Mouse (Mus musculus): ENCODE results near the gene Add1.
A peak's percentile ranks its signal among the peaks of the same experiment; 100 is the strongest.

The Add1 gene

DNA sequence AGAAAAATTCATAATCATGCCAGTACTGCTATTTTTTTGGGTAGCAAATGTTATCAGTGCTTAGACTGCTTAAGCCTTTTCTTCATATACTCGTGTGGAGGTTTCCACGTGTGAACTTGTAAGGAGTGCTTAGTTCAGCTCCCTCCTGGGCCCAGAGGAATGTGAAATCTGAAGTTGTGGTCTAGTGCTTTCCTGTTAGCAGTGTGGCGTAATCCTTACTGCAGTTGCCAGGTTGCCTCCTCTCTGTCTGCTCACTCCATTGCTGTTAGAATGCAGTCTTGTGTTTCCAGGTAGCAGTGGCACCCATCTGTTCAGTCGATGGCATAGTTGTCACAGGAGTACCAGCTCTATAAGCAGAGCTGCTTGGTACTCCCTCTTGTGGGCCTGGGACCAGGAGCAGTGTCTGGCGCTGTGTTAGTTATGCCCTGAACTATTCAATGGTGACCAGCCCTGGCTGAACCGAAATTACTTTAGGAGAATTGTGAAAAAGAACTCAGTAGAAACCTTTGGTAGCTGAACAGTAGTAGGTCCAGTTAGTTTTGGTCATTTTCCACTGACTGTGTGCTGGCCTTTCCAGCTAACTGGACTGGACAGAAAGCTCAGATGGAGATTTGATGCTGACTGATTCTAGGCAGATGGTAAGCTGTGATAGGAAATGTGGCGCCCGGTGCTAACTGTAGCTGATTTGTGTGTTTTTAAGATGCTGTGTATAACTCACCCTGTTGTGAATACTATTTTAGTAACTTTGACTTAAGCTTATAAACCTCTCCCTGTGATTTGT, 33.8 kb downstream of the Add1 start:
- no peak for DNase-seq (ENCODE audit: low spot score in 2 of 2)

DNA sequence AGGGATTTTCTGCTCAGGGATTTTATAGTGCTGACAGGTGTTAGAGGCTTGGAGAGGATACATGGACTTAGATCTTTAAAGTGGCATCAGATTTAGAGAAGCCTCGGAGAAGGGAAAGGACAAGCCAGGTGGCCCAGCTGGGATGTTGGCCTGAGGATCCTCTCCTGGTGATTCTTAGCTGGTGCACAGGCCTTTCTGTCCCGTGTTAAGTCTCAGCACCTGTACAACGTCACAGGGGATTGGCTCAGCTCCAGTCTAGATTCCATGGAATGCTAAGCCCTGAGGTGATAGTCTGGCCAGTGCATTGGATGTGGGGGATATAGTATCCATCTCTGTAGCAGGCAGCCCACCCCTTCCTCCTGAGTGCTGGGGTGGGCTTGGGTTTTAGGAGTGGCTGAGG, 34.8 kb downstream of the Add1 start:
- DNase-seq (ENCODE audit: low spot score in 2 of 2), result no peak

DNA sequence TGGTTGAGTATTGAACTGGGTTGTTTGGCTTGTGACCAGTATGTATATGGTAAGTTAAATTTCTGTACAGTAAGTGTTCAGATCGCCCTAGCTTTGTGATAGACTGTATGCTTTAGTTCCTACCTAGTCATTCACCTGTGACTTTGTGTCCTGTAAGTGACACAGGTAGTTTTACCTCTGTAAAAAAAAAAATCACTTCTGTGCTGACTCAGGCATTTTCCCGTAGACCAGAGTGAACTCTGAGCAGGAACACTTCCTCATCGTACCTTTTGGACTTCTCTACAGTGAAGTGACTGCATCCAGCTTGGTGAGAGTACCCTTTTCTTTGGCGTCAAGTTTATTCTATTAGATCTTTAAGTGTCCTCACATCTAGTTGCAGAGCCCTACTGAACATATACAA, 36.5 kb downstream of the Add1 start:
- no peak for DNase-seq (ENCODE audit: low spot score in 2 of 2)

DNA sequence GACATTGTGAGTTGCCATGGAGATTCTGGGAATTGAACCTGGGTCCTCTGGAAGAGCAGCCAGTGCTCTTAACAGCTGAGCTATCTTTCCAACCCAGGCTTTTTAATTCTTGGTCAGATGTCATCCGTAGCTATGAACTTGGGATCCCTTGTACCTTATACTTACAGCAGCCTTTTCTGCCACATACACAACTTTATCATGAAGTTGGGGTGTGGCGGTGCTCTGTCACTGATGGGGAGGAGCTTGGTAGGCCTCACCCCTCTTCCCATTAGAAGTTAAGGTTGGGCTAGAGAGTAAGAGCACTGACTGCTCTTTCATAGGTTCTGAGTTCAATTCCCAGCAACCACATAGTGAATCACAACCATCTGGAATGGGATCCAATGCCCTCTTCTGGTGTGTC, 59.5 kb downstream of the Add1 start:
- DNase-seq (ENCODE audit: low spot score in 2 of 2), result peak in 1 of 2 experiments; percentile 43

DNA sequence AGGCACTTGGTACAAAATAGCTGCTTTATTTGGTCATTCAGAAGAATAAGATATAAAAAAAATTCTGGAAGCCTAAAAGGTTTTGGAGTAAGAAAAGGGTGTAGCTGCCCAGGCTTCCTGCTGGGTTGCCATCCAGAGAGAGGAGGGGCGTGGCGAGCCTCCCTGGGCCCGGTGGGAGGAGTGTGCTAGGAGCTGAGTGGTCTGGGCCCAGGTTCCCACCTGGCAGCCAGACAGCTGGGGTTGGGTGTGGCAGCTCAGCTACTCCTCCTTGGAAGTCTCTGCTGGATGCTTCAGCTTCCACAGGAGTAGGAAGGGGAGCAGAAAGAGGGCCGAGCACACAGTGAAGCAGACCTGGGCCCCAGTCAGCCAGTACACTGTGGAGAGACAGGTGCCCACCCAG, 60.2 kb downstream of the Add1 start:
- DNase-seq (ENCODE audit: low spot score in 2 of 2), result peak in 1 of 2 experiments; percentile 35

DNA sequence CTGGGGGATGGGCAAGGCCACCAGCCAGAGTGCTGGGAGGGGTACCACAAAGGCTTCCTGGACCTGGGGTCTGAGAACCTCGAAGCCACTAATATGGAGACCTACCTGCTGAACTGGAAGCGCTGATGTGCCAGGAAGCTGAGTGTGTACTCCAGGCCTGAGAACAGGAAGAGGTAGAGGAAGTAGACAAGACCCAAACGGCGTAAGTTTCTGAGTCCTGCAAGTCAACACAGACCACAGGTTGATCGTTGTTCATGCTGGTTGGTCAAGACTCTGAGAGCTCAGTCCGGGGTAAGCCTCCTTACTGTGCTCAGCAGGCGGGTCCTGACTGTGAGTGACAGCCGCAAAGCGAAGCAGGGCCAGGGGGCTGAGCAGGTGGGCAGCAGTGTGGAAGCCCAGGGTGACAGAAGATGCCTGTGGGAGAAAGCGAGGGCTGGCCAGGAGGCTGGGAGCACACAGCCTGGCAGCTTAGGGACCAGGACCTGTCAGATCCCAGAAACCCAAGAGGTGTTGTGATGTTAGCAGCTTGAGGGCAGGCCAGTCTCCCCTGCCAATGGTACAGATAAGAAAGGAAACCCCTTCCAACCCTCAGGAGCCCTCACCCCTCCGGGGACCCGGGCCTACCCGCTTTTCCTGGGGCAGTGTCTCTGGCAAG, 61.4 kb downstream of the Add1 start:
- peak; percentile 38 to 43 for DNase-seq (ENCODE audit: low spot score in 2 of 2)

DNA sequence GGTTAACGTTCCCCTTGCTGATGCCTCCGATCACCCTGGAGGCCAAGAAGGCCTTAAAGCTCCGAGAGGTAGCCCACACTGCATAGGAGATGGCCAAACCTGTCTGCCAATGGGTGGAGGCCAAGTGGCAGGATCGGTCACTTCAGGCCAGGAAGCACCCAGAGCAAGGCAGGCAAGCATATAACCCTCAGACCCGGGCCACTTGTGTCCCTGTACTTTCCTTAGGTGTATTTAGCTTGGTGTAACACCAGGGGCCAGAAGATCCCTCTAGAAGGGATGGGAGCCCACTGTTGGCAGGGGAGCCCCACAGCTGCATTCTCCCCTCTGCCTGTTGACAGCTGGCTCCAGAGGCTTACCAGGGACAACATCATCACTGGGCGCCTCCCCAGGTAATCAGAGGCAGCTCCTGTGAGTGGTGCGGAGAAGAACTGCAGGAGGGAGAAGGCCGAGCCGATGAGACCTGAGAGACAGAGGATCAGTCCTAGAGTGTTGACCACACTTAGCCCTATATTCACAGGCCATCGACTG, 62.3 kb downstream of the Add1 start:
- peak in 1 of 2 experiments; percentile 31 for DNase-seq (ENCODE audit: low spot score in 2 of 2)

DNA sequence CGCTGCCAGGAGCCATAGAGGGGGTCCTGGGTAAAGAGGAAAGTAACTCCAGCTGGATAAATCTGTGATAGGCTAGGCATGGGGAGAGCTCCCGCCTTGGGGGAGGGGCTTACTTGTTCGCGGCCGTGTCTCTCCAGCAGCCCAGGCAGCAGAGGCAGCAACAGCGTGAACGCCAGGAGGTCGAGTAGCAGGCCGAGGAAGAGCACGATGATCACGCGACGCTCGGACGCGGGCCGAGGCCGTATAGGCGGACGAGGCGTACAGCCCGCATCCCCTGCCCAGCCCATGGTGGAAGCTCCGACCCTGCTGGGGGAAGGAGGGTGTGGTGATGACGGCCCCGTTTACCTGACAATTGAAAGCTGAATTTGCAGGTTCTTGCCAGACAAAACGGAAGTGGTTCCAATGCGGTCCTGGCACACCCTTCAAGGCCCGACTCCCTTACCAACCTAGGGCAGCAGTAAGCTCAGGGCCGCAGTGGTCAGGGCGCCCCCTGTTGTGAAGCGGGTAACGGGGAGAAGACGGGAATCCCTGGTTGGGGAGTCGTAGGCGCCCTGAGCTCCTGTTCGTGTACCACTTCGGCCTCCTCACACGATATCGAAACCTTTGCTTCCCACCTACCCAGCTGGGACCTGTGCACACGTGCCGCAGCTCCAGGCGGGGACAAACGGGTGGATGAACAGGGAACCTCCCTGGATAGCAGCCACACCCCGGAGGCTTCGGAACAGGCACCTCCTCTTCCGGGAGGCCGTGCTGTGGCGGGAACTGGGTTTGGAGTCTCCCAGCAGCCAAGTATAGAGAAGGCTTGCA, 63.2 kb downstream of the Add1 start, which contains the start of gene Mfsd10:
Gene Mfsd10 (minus strand): TSS at position 732 of the 807 bp plus-strand sequence.
- peak; percentile 71 to 83 for DNase-seq (ENCODE audit: low spot score in 2 of 2)

DNA sequence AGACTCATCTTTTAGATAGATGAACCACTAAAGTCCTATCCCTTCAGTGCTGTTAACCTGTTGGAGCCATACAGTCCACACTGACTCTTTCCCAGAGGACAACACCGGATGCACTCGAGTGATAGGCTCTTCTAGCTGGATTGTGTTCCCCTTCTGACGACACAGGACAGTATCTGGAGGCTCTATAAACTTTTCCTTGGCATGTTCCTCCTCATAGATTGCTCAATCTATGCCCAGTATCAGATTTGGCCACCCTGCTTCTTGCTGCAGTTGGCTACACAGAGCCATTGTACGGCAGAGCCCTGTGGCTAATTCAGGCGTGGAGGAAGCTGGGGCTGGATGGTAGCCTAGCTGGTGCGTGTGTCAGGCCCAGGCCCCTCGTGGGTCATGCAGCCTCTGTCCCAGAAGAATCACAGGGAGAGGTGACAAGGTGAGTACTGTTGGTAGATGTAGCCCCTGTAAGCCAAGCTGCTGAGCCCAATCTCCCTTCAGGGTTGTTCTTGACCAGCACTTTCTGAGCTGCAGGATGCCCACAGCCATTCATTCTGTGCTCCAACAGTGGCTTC, 64.2 kb downstream of the Add1 start:
- DNase-seq (ENCODE audit: low spot score in 2 of 2), result no peak

DNA sequence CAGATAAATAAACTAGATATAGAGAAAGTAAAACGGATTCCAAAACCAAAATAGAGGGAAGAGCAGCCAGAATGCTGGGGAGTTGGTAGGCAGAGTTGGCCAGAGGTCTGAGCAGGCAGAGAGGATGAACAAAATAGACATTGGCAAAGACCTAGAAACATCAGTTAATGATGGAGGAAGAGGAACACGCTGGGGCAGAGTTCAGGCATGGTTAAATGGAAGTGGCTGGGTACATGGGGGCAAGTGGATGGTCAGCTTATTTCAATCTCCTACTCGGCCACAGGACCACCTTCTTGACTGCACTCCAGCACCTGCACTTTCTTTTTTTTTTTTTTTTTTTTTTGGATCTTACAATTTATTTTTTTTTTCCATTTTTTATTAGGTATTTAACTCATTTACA, 68.5 kb downstream of the Add1 start:
- no peak for DNase-seq (ENCODE audit: low spot score in 2 of 2)

DNA sequence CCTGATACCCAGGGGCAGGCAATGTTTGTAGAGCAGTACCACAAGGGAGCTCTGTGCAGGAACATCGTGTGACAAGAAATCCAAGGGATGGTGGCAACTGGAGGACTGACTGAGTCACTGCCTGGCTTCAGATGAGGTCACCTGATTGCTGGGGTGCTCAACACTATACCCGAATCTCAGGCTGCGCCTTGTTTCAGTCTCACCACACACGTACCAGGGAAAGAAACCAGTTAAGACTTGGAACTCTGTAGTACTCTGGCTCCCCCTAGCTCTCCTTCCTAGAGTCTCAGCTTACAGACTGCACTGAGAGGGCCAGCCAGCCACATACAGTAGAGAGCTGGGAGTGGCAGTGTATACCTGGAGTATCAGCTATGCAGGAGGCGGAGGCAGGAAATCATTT, 69.5 kb downstream of the Add1 start:
- DNase-seq (ENCODE audit: low spot score in 2 of 2), result peak in 1 of 2 experiments; percentile 53

DNA sequence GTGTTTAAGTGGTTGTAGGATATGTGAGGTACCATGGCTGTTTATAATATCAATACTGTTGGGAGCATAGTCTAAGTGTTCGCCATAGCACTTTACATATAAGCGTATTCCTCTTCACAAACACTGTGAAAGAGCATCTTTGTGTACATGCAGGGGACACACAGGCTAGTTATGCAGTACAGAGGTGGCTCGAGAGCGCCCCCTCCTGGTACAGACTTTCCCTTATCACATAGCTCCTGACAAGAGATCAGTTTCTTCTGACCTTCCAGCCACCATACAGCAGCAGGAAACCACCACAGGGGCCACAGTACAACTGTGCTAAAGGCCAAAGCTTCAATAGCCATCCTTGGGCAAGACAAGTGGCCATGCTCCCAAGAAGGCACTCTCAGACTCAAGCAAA, 74.1 kb downstream of the Add1 start:
- DNase-seq (ENCODE audit: low spot score in 2 of 2), result peak; percentile 70 to 86

DNA sequence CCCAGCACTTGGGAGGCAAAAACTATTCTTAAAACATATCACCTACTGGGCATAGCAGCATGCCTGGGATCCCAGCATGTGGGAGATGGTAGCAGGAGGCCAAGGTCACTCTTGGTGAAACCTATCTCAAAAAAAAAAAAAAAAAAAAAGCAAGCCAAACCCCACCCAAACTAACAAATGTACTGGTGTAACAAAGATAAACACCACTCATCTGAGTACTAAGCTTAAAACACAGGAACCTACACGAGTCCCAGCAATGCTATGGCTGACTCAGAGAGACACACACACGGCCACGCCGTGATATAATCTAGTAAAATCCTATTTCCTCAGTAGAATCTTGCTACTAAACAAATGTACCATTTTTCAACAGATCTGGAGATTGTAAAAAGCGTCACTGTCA, 79.5 kb downstream of the Add1 start:
- no peak for DNase-seq (ENCODE audit: low spot score in 2 of 2)

DNA sequence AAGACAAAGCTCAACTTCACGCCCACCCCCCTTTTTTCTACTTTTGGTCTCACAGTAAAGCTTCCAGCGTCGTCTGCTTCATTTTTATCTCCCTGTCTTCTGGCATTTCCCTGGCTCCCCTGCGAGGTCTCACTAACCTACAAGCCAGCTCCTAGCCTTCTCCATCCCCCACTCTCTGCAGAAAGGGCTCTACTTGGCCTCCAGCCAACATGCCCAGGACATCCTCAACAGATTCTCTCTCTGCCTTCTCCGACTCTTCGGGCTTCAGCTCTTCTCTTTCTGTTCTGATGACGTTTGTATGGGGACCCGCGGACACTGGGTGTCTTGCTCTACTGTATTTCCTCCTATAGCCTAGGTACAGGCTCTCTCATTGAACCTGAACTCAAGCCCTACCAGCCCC, 81.4 kb downstream of the Add1 start:
- DNase-seq (ENCODE audit: low spot score in 2 of 2), result no peak

DNA sequence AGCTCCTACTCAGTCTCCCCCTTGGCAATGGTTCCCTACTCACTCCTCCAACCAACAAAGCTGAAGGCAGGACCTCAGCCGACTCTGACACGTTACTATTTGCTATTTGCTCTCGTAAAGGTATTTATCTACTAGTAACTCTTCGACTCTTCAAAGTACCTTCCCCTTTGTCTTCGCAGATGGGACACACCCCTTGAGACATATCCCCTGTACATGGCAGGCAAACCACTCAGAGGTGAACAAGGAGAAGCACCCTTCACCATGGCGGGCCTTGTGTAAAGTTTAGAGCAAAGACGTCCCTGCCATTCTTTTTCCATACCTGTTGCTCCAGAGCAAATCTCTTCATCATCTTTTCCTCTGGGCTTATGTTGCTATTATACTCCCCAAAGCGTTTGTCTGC, 84.1 kb downstream of the Add1 start:
- no peak for DNase-seq (ENCODE audit: low spot score in 2 of 2)

DNA sequence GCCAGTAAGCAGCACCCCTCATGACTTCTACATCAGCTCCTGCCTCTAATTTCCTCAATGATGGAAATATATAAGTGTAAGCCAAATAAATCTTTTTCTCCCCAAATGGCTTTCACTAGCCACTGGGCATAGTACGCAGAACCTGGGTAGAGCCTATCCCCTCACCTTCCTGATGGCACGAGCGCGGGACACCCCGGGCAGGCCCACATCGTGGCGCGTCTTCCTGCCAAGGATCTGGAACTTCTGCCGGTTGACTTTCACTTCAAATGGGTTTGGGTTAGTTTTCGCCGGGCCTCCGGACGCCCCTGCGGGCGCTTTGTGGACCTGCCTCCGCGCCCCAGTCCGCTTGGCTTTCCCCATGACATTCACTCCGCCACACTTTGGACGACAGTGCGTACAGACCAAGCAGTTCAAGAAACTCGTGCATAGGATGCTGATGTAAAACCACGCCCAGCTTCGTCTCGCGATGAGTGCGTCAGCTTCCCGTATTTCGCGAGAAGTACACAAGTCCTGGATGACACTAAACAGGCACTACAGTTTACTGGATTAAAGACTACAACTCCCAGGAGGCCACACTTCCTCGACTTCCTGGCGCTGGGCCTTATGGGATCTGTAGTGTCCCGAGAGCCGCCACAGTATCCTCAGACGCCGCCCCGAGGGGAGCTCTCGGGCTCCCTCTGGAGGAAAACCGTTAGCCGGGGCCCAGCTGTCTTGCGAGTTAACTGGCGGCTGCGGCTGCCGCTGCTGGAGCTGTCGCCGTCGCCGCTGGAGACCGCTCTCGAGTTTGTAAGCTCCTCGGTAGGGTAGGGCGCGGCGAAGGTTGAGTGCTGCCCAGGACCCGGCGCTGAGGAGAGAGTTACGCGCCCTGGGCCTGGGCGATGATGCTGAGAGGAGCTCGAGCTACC, 86.5 kb downstream of the Add1 start, which contains the start of the genes Nop14 and Grk4:
Gene Nop14 (minus strand): TSS at position 463 of the 905 bp plus-strand sequence.
Gene Grk4 (plus strand): TSS at position 694 of the 905 bp plus-strand sequence.
- DNase-seq (ENCODE audit: low spot score in 2 of 2), result peak; percentile 98 to 99

DNA sequence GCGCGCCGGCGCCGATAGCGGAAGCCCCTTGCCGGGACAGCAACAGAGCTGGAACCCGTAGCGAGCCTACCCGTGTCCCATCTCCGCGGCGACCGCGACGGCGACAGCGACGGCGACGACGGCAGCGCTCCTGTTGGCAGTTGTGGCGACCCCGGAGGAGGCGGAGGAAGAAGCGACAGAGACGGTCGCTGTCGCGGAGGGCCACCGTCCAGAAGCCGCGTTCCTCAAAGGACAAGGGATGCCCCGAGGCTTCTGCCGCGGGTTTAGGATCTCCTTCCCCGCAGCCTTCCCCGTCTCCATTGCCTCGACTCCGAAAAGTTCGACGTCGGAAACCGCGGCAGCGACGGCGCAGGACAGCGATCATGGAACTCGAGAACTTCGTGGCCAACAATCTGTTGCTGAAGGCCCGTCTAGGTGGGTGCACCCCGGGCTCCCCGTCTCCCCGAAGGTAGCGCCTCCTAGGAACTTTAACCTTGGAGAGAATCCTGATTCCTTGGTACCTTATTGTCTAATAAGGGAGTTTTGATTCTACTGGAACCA, 87.2 kb downstream of the Add1 start:
- no peak for DNase-seq (ENCODE audit: low spot score in 2 of 2)

DNA sequence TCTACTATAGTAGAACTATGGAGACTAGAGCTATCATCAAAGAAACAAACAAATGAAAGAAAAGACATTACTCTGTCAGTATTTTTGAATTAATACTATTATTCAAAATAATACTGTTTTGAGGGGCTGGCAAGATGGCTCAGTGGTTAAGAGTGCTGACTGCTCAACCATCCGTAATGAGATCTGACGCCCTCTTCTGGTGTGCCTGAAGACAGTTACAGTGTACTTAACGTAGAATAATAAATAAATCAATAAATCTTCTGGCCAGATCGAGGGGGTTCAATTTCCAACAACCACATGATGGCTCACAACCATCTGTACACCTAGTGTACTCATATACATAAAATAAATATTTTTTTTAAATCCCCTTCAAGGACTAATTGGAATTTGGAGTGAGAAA, 88.4 kb downstream of the Add1 start:
- DNase-seq (ENCODE audit: low spot score in 2 of 2), result no peak

DNA sequence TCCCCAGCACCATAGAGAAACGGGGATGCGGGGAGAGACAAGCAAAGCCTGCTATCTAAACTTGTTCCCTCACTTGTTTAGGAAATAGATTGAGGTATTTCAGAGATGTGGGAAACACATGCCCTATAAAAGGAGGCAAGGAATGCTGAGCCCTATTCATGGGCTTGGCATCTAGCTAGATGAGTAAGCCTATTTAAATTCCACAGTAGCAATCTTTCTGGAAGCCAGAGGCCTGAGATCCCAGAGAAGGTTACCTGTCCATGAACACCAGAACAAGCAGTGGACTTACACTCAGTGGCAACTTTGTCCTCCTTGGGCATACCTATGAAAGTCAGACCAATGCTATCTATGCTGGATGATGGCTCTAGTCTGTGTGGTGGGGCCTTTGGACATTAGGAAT, 89.8 kb downstream of the Add1 start:
- DNase-seq (ENCODE audit: low spot score in 2 of 2), result no peak

DNA sequence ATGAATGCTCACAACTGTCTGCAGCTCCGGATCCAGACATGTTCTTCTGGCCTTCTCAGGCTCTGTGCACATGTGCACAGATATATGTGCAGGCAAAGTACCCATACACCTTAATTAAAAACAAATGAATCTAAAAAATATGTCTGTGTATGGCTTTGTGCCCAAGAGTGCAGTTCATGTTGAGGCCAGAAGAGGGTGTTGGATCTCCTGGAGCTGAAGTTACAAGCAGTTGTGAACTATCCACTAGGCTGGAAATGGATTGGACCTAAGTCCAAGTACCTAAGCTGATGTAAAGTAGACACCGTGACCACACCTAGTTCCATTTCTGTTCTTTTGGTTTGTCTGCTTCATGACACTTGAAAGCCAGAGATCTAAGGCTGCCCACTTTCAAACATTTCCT, 96.0 kb downstream of the Add1 start:
- no peak for DNase-seq (ENCODE audit: low spot score in 2 of 2)

All from spleen, postnatal 10 days (tissue).